Mouse (Mus musculus) spleen, adult 2 months (tissue): Measurements from ENCODE around the gene Sgcd. TPM values are rescaled to one million over a fixed set of nuclear protein-coding genes. Genes with fewer than 3 reads are reported as not detected.
"Not testable (repeated sequence)": the region's sequence is repeated elsewhere in the genome, so short reads cannot be mapped to it uniquely, and the experiment has no call there.

Experiments used
- DNase-seq, 2 experiments: peaks; one replicate each; pipeline versions ENCODE4 v3.0.0 to v3.0.0-alpha.2; 2012 to 2021; ENCODE audit warnings: low spot score in 2 of 2, low read depth in 1 of 2
- H3K27ac ChIP-seq: fragments of 200-500 bp; 2 replicates; pipeline ENCODE4 v1.5.1; 2012; ENCODE audit warnings: low read length, inconsistent platforms; ENCODE audit not compliant: insufficient read depth
- H3K27me3 ChIP-seq: fragments of 200-500 bp; 2 replicates; pipeline ENCODE4 v1.6.1; 2012; ENCODE audit warnings: mild to moderate bottlenecking, moderate library complexity, low read length, inconsistent platforms; ENCODE audit not compliant: control insufficient read depth, insufficient read depth
- H3K36me3 ChIP-seq: fragments of 200-500 bp; 2 replicates; pipeline ENCODE4 v1.6.1; 2012; ENCODE audit warnings: mild to moderate bottlenecking, low read length, inconsistent platforms; ENCODE audit not compliant: control insufficient read depth, insufficient read depth
- H3K4me1 ChIP-seq: fragments of 200-500 bp; 2 replicates; pipeline ENCODE4 v1.6.1; 2011; ENCODE audit warnings: inconsistent platforms; ENCODE audit not compliant: control insufficient read depth, insufficient read depth, insufficient read length
- H3K4me3 ChIP-seq: fragments of 200-500 bp; 2 replicates; pipeline ENCODE4 v1.5.1; 2011; ENCODE audit warnings: mild to moderate bottlenecking, inconsistent platforms; ENCODE audit not compliant: insufficient read depth, insufficient read length; ENCODE audit errors: extremely low read depth
- CTCF ChIP-seq: fragments of 200-500 bp; IDR thresholded peaks from 2 replicates; pipeline ENCODE4 v1.5.1; 2011; ENCODE audit warnings: mild to moderate bottlenecking, inconsistent platforms; ENCODE audit not compliant: insufficient read depth, insufficient read length, insufficient replicate concordance; ENCODE audit errors: extremely low read depth
- POLR2A ChIP-seq: fragments of 200-500 bp; IDR thresholded peaks from 2 replicates; pipeline ENCODE4 v1.6.1; 2011; ENCODE audit warnings: low read depth, low read length, inconsistent platforms
- WGBS: fragments of 180-500 bp; shearing (Covaris S2); methylation state at CpG from one replicate; pipeline ENCODE4 v1.1.7; 2018; 5-methylcytosine and 5-hydroxymethylcytosine counted together
- polyA plus RNA-seq: library from polyadenylated mRNA; depleted of rRNA; stranded (reverse); fragments of >200 nt; gene quantifications from 2 replicates; pipeline ENCODE4 v1.2.3, GENCODE M21; 2012

Sgcd gene
- polyA plus RNA-seq, 1 experiment = 0.07 TPM

GRCm38 (mm10) chr11:47442266-47442665 is 546.5 kb downstream of the Sgcd start:
- Histone ChIP-seq H3K27ac (no peak overlapping the region), H3K27me3 (no peaks in the 10 kb centered on the region), H3K36me3 (no peaks in the 10 kb centered on the region), H3K4me3 (no peak overlapping the region), H3K4me1 (no peaks in the 10 kb centered on the region)
- DNase-seq = no peak
- WGBS = 70% methylated on average over 2 of the region's 2 CpGs
- TF ChIP-seq CTCF = no peak
- TF ChIP-seq POLR2A = no peak

DNA sequence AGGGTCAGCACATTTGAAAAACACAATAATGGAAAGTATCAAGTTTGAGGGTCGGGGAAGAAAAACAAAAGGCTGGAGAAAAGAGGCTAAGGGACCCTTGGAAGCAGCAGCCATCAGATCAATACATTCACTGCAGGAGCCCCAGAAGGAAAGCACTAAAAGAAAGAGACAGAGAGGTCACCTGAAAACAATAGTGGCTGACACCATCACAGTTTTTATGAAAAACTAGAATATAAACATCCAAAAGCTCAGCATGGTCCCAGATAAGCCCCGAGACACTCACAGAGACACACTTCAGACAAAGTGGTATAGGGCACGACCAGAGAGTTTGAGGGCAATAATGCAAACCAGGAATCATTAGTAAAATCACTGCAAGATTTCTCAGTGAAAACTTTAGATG is 589.2 kb downstream of the Sgcd start:
- 74% methylated on average over 3 of the region's 3 CpGs for WGBS
- H3K36me3 ChIP-seq = no peaks in the 10 kb centered on the region
- no peaks in the 10 kb centered on the region for H3K27me3 ChIP-seq
- DNase-seq = no peak
- no peak overlapping the region for H3K27ac ChIP-seq
- no peak for TF ChIP-seq POLR2A
- no peak for TF ChIP-seq CTCF
- H3K4me1 ChIP-seq = no peaks in the 10 kb centered on the region
- no peak overlapping the region for H3K4me3 ChIP-seq

GRCm38 (mm10) chr11:47390798-47391197 is 598.0 kb downstream of the Sgcd start:
- not testable (repeated sequence) for H3K27me3 ChIP-seq, H3K36me3 ChIP-seq, H3K4me3 ChIP-seq, H3K4me1 ChIP-seq, H3K27ac ChIP-seq, DNase-seq
- 67% methylated on average over 2 of the region's 2 CpGs for WGBS

DNA sequence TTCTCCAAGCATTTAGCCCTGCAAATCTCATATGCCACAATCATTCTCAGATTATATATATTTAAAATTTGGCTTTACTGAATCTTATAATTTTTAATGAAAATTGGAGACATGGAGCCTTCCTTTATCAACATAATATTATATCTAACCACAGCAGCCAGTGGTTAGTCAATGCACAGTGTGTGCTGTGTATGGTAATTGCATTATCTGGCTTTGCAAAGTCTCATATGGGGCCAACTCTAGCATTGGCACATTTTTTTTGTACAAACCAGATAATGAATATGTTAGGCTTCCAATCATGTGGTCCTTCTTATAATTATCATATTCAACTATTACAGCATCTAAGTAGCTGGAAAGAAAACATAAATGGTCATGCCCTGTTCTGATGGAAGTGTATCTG is 599.4 kb downstream of the Sgcd start:
- no peak for DNase-seq
- no peak overlapping the region for H3K27ac ChIP-seq
- H3K27me3 ChIP-seq = no peaks in the 10 kb centered on the region
- H3K4me3 ChIP-seq = no peak overlapping the region
- H3K36me3 ChIP-seq = no peaks in the 10 kb centered on the region
- no peak for TF ChIP-seq CTCF
- TF ChIP-seq POLR2A = no peak
- no peaks in the 10 kb centered on the region for H3K4me1 ChIP-seq

DNA sequence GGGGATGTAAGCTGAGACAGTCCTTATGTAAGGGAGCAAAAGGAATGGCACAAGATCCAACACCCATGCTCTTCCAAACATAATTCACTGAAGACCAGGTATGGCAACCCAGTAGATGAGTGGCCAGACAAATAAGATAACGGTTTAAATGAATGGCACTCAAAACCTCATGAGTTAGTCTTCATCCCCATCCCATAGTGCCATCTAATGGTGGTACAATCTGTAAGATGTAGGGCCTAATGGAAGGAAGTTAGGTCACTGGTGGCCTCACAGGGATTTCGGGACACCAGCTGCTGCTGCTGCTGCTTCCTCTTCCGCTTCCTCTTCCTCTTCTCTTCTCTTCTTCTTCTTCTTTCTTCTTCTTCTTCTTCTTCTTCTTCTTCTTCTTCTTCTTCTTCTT is 601.0 kb downstream of the Sgcd start:
- no peak for DNase-seq
- no peaks in the 10 kb centered on the region for H3K4me1 ChIP-seq
- no peaks in the 10 kb centered on the region for H3K36me3 ChIP-seq
- TF ChIP-seq CTCF (no peak), POLR2A (no peak)
- no peak overlapping the region for H3K27ac ChIP-seq
- H3K4me3 ChIP-seq = no peak overlapping the region
- H3K27me3 ChIP-seq = no peaks in the 10 kb centered on the region
- WGBS = 50% methylated on average over 3 of the region's 3 CpGs

DNA sequence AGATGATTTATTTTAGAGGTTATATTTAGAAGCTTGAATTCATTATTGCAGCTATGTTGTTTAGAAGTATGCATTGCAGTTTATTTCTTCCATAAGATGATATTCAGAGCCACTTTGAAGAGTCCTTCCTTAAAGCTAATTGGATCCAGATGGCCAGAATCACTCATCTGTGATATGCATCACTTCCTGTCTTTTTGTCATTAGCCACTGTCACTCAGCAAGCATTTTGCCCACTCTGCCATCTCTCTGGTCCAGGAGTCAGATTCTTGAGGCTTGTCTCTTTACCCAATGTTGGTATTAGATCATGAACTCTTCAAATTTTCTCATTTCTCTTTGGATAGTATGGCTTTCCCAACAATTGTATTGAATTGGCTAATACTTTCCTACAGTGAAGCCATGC is 602.6 kb downstream of the Sgcd start:
- H3K4me3 ChIP-seq = no peak overlapping the region
- TF ChIP-seq POLR2A (no peak), CTCF (no peak)
- DNase-seq = no peak
- H3K36me3 ChIP-seq = no peaks in the 10 kb centered on the region
- H3K27ac ChIP-seq = no peak overlapping the region
- H3K4me1 ChIP-seq = no peaks in the 10 kb centered on the region
- H3K27me3 ChIP-seq = no peaks in the 10 kb centered on the region

DNA sequence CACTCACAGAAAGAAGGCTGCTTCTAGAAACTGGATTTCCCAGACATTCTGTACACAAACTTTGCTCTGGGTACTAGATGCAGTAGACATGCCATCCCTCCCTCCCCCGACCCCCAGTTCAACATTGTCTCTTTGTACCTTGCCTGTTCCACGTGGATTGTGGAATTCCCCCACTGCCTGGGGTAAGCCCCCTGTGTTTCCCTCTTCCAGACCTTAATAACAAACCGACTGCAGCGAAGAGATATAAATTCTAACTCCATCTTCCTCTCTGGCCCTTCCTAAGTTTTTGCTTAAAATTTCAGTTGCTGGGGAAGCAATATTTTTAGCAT is 609.2 kb downstream of the Sgcd start:
- Histone ChIP-seq H3K4me3 (no peak overlapping the region), H3K36me3 (no peaks in the 10 kb centered on the region), H3K4me1 (no peaks in the 10 kb centered on the region), H3K27me3 (no peaks in the 10 kb centered on the region), H3K27ac (no peak overlapping the region)
- 50% methylated on average over 4 of the region's 4 CpGs for WGBS
- no peak for DNase-seq
- TF ChIP-seq CTCF (no peak), POLR2A (no peak)
